Mouse (Mus musculus) ES-E14 (cell line): ENCODE results near the gene Ywhaq. TPM values are rescaled to one million over a fixed set of nuclear protein-coding genes. Genes with fewer than 3 reads are reported as not detected.
A peak's percentile ranks its signal among the peaks of the same experiment; 100 is the strongest.

Experiments used
- DNase-seq: peaks from one replicate; pipeline ENCODE4 v3.0.0-alpha.2; 2013; ENCODE audit warnings: low read depth, low spot score
- H3K27ac ChIP-seq: 2 replicates; pipeline ENCODE4 v1.5.1; 2012; ENCODE audit warnings: low read depth, mild to moderate bottlenecking, low read length, moderate library complexity, mixed read lengths; ENCODE audit not compliant: poor library complexity, insufficient read depth, severe bottlenecking
- H3K36me3 ChIP-seq: 2 replicates; pipeline ENCODE4 v1.6.1; 2012; ENCODE audit warnings: mild to moderate bottlenecking, low read length, moderate library complexity, mixed read lengths; ENCODE audit not compliant: control insufficient read depth, poor library complexity, insufficient read depth, severe bottlenecking
- H3K4me1 ChIP-seq, 2 experiments: fragments of 150-350 bp in 1 of 2; sonication (generic) in 1 of 2; 2 replicates each; pipeline ENCODE4 v1.6.1; 2012; ENCODE audit warnings: low read length in 2 of 2, mild to moderate bottlenecking in 1 of 2, mixed read lengths in 1 of 2; ENCODE audit not compliant: control insufficient read depth in 2 of 2, insufficient read depth in 2 of 2, poor library complexity in 1 of 2
- H3K4me3 ChIP-seq, 2 experiments: fragments of 150-350 bp in 1 of 2; sonication (generic) in 1 of 2; 2 replicates each; pipeline ENCODE4 v1.5.1; 2012; ENCODE audit warnings: low read length in 2 of 2, low read depth in 1 of 2, mild to moderate bottlenecking in 1 of 2, mixed read lengths in 1 of 2; ENCODE audit not compliant: insufficient read depth in 1 of 2, poor library complexity in 1 of 2, severe bottlenecking in 1 of 2
- H3K9ac ChIP-seq: 2 replicates; pipeline ENCODE4 v1.6.1; 2012; ENCODE audit warnings: low read depth, mild to moderate bottlenecking, low read length, mixed read lengths; ENCODE audit not compliant: poor library complexity, insufficient read depth, severe bottlenecking
- H3K9me3 ChIP-seq: fragments of 150-350 bp; sonication (generic); 2 replicates; pipeline ENCODE4 v1.6.1; 2012; ENCODE audit warnings: low read depth, mild to moderate bottlenecking, low read length; ENCODE audit not compliant: control insufficient read depth, insufficient read depth
- CHD2 ChIP-seq: IDR thresholded peaks from 2 replicates; pipeline ENCODE4 v1.6.1; 2014; ENCODE audit warnings: mild to moderate bottlenecking, low read depth, low read length, inconsistent platforms
- HCFC1 ChIP-seq: IDR thresholded peaks from 2 replicates; pipeline ENCODE4 v1.6.1; 2012; ENCODE audit warnings: low read length, inconsistent platforms, borderline replicate concordance; ENCODE audit not compliant: insufficient read depth
- MAFK ChIP-seq: IDR thresholded peaks from 2 replicates; pipeline ENCODE4 v1.6.1; 2014; ENCODE audit warnings: mild to moderate bottlenecking, low read depth, low read length, inconsistent platforms; ENCODE audit not compliant: insufficient read depth
- ZC3H11A ChIP-seq: IDR thresholded peaks from 2 replicates; pipeline ENCODE4 v1.6.1; 2012; ENCODE audit warnings: low read depth, mild to moderate bottlenecking, inconsistent platforms, low read length, borderline replicate concordance
- ZNF384 ChIP-seq: IDR thresholded peaks from 2 replicates; pipeline ENCODE4 v1.6.1; 2012; ENCODE audit warnings: low read depth, low read length, inconsistent platforms
- in situ Hi-C, 2 experiments: fragments of 600-800 bp; cut with MboI; formaldehyde crosslinking; loops; one replicate each; pipeline ENCODE4 v1.15.1; 2025; ENCODE audit warnings: low sequenced_read_pairs in 2 of 2, inconsistent platforms in 1 of 2; ENCODE audit not compliant: unreplicated experiment in 2 of 2
- total RNA-seq: library from RNA; depleted of rRNA; stranded (reverse); fragments of 300-350 nt; gene quantifications from 2 replicates; pipeline ENCODE4 v1.2.3, GENCODE M21; 2012; rRNA removed

Gene Ywhaq
- 407 and 596 TPM in 2 replicates for total RNA-seq

DNA sequence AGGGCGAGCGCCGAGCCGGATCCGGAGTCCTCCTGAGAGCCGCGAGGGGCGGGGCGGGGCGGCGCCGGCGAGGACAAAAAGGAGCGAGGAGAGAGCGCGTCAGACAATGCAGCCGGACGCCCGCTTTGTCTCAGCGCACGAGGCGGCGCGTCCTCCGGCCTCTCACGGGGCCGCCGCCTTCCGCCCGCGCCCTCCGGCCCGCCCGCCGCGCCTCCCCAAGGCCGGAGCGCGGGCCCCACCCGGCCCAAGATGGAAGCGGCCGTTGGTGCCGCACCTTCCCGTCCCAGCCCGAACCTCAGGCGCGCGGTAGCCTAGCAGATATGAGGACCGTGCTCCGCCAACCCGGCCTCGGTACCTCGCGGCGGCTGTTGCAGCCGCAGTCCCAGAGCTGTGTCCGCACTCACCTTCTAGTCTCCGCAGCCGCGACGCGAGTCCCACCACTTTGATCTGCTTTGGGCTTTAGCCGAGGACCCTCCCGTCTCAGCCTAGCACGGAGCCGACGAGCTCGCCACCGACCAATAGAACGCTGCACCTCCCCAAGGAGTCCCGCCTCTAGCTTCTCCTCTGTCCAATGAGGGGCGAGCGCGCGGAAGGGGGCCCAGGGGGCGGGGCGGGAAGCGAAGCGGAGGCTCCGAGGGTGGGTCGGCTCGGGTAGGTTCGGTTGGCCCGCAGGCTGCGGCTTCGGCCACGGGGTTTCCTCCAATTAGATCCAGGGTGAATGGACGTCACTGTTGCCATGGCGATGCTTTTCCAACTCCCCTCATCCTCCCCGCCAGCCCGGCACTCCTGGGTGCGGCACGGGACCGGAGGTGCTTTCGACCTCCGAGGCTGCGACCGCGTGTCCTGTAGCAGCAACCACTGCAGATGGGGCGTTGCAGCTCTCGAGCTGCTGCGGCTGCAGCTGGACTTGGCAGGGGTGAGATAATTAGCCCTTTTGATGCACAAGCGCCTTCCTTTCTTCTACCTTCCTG lies at the start of gene Ywhaq:
Ywhaq (minus strand) TSS at position 538 of the 971 bp plus-strand sequence.
- TF ChIP-seq ZNF384 = no peak
- TF ChIP-seq HCFC1 = peak; percentile 52; the same call in 1 of the 2 replicates
- no peak for TF ChIP-seq ZC3H11A
- TF ChIP-seq CHD2 = 0 out of 2 replicates have a peak, but pooled peaks have one; percentile 41
- no peak for TF ChIP-seq MAFK
- in situ Hi-C loops = no loop called here
- peaks cover 8% of the 10 kb centered on the region for H3K36me3 ChIP-seq
- peak within 1 kb of the TSS; percentile 100 for H3K27ac ChIP-seq
- peak within 1 kb of the TSS; percentile 99 for H3K9ac ChIP-seq
- peak; percentile 98 for DNase-seq
- H3K9me3 ChIP-seq = no peaks in the 10 kb centered on the region
- peaks cover 10 to 12% of the 10 kb centered on the region in 2 experiments for H3K4me1 ChIP-seq
- peak within 1 kb of the TSS; percentile 94 to 99 for H3K4me3 ChIP-seq

DNA sequence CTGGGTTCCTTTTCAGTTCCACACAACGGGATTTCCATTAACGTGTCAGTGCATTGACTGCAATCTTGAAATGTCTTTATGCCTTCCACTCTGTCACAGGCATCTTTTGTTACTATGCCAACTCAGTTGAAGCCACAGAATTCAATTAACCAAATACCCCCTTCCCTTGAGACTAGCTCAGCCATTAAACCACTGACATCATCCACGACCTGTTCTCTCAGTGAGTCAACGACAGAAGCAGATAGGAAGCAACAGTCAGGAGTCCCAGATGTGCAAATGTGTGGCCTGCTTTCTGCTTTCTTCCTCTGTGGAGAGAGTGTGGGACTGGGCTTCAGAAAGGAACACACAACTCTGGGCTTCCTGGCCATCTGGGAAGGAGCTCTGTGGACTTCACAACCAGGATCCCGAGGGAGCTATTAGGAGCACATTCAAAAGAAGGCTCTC lies 46.0 kb upstream of the Ywhaq start:
- H3K4me1 ChIP-seq = peaks cover 8 to 18% of the 10 kb centered on the region in 2 experiments; a peak in 3 of 4 replicates
- TF ChIP-seq MAFK (no peak), CHD2 (no peak), ZNF384 (no peak), HCFC1 (no peak), ZC3H11A (no peak)
- no peak overlapping the region for H3K27ac ChIP-seq

DNA sequence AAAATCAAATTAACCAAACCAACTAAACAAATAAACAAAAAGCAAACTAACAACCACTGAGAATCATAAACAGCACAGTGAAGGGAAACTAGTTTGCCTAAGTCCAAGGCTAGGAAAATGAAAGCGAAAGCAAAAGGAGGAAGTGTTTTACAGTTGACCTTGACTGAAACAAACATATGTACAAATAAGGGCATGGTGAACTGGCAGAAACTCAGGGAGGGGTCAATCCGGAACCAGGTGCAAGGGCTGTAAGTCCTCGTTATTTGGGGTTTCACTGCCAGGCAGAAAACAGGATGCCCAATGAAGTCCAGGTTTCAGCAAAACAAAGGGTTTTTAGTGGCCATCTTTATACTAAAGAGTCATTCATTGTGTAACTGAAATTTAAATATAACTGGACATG lies 45.2 kb upstream of the Ywhaq start:
- H3K4me3 ChIP-seq = no peak overlapping the region
- no peak overlapping the region for H3K27ac ChIP-seq
- no peak overlapping the region for H3K9ac ChIP-seq
- no peak for DNase-seq
- TF ChIP-seq MAFK (no peak), CHD2 (no peak), ZC3H11A (no peak), HCFC1 (no peak), ZNF384 (no peak)
- no peaks in the 10 kb centered on the region for H3K36me3 ChIP-seq
- in situ Hi-C loops = no loop called here
- peaks cover 8 to 18% of the 10 kb centered on the region in 2 experiments; a peak in 3 of 4 replicates for H3K4me1 ChIP-seq
- no peaks in the 10 kb centered on the region for H3K9me3 ChIP-seq

More for the DNA sequence above, 46.0 kb upstream of the Ywhaq start:
- no peak for DNase-seq
- Histone ChIP-seq H3K9ac (no peak overlapping the region), H3K4me3 (no peak overlapping the region), H3K9me3 (no peaks in the 10 kb centered on the region), H3K36me3 (no peaks in the 10 kb centered on the region)
- in situ Hi-C loops = no loop called here

DNA sequence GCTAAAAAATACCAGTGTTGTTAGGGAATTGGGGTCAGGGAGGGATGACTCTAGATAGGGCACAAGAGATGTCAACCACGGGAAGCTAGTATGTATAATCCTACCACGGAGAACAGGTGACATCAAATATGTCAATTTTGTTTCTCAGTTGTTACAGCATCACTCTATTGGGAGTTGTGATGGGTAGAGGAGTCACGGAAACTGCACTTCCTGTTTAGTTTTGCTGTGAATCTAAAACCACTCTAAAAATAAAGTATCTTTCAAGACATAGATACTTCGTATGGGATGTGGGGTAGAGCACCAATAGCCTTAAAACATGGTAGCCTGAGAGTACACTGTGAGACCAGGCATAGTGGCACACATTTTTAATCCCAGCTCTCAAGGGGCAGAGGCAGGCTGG lies 42.2 kb upstream of the Ywhaq start:
- Histone ChIP-seq H3K9me3 (no peaks in the 10 kb centered on the region), H3K9ac (no peak overlapping the region), H3K36me3 (no peaks in the 10 kb centered on the region), H3K4me3 (no peak overlapping the region), H3K4me1 (peaks cover 8 to 18% of the 10 kb centered on the region in 2 experiments; a peak in 3 of 4 replicates), H3K27ac (no peak overlapping the region)
- in situ Hi-C loops = no loop called here
- DNase-seq = no peak
- TF ChIP-seq CHD2 (no peak), ZC3H11A (no peak), ZNF384 (no peak), MAFK (no peak), HCFC1 (no peak)
